Comparison of ENCODE assay signal across 24 mouse cellular contexts in the genomic region with DNA sequence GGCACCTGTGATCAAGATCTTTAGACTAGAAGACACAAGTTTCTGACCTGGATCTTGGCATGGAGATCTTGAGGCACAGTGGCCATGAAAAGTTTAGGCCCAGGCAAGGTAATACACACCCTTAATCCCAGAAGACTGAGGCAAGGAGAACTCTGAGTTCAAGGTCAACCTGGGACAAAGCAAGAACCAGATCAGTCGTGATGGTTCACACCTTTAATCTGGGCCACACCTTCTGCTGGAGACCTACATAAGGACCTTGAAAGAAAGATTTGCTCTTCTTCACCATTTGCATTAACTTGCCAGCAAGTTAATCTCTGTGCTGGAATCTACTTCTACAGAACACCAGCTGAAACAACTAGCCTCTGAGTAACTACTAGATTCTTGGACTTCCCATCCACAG. TPM values are rescaled to one million over a fixed set of nuclear protein-coding genes. Genes with fewer than 3 reads are reported as not detected.
DNase-seq lines count a peak whose midpoint lies in the region; TF ChIP-seq lines count a peak whose summit lies in the region.
"Had no signal": no experiment of that assay in that cellular context is flagged by ENCODE, and none has a peak within 500 bp of the region (broad histone marks: within the 10 kb centered on the region; RNA-seq: fewer than 3 reads in every experiment).

No protein-coding gene starts in this region.

- no peaks in the 10 kb centered on the region for H3K27me3 ChIP-seq in midbrain, embryonic 10.5 days (ENCODE audit: low read depth, poor library complexity, severe bottlenecking)
- H3K27me3 ChIP-seq: embryonic facial prominence, embryonic 12.5 days; embryonic facial prominence, embryonic 15.5 days; forebrain, embryonic 12.5 days; forebrain, embryonic 15.5 days; heart, embryonic 13.5 days had no signal

- H3K4me3 ChIP-seq in lung, adult 2 months (replicated peaks; ENCODE audit: extremely low read depth, low read depth, low read length) = no peak overlapping the region
- H3K4me3 ChIP-seq in ES-E14 (ENCODE audit: insufficient read depth in 1 of 2, low read depth in 1 of 2, low read length in 2 of 2, poor library complexity in 1 of 2, severe bottlenecking in 1 of 2) = no peak overlapping the region
- no peak overlapping the region for H3K4me3 ChIP-seq in bone marrow macrophage, adult 2 months (ENCODE audit: insufficient read depth, low read length)
- no peak overlapping the region for H3K4me3 ChIP-seq in midbrain, embryonic 10.5 days
- H3K4me3 ChIP-seq: embryonic facial prominence, embryonic 12.5 days; embryonic facial prominence, embryonic 15.5 days; erythroblast, embryonic 14.5 days; forebrain, embryonic 12.5 days; forebrain, embryonic 15.5 days; heart, embryonic 13.5 days had no signal

- no peak for TF ChIP-seq POLR2A in lung, adult 2 months (IDR thresholded peaks at IDR 0.05; ENCODE audit: borderline replicate concordance, extremely low read depth, low read depth, low read length)
- TF ChIP-seq POLR2A in bone marrow macrophage, adult 2 months (IDR thresholded peaks at IDR 0.05; ENCODE audit: borderline replicate concordance, low read depth, low read length) = no peak

- peaks cover 5% of the 10 kb centered on the region for H3K9me3 ChIP-seq in ES-E14 (ENCODE audit: control insufficient read depth, insufficient read depth, low read depth, low read length)
- H3K9me3 ChIP-seq in midbrain, embryonic 10.5 days (replicated peaks) = no peaks in the 10 kb centered on the region
- H3K9me3 ChIP-seq: embryonic facial prominence, embryonic 12.5 days; embryonic facial prominence, embryonic 15.5 days; forebrain, embryonic 12.5 days; forebrain, embryonic 15.5 days; heart, embryonic 13.5 days had no signal

- peak overlapping the region; percentile 93; the same call in 1 of the 2 replicates for H3K27ac ChIP-seq in ES-E14 (ENCODE audit: insufficient read depth, low read depth, low read length, poor library complexity, severe bottlenecking)
- peak overlapping the region; percentile 87 for H3K27ac ChIP-seq in bone marrow macrophage, adult 2 months (ENCODE audit: insufficient read depth, low read depth, low read length)
- no peak overlapping the region for H3K27ac ChIP-seq in midbrain, embryonic 10.5 days (replicated peaks)
- H3K27ac ChIP-seq: embryonic facial prominence, embryonic 12.5 days; embryonic facial prominence, embryonic 15.5 days; forebrain, embryonic 12.5 days; forebrain, embryonic 15.5 days; heart, embryonic 13.5 days; hindbrain, embryonic 14.5 days; hindbrain, postnatal 0 days had no signal

- in situ Hi-C loops in ES-E14 (cut with MboI; ENCODE audit: low sequenced_read_pairs in 2 of 2, unreplicated experiment in 2 of 2) = no loop called here

- TF ChIP-seq CTCF in lung, adult 2 months (IDR thresholded peaks at IDR 0.05; ENCODE audit: insufficient read depth, low read length) = no peak
- no peak for TF ChIP-seq CTCF in bone marrow macrophage, adult 2 months (IDR thresholded peaks at IDR 0.05; ENCODE audit: low read depth, low read length)

- DNase-seq in lung, adult 2 months = peak; percentile 1
- no peak for DNase-seq in lung, adult 18-20 months
- no peak for DNase-seq in ES-E14 (ENCODE audit: low read depth, low spot score)
- no peak for DNase-seq in midbrain, embryonic 10.5 days (ENCODE audit: low spot score)
- DNase-seq in urinary bladder, postnatal 36 days (ENCODE audit: low spot score in 2 of 2) = no peak
- no peak for DNase-seq in kidney, postnatal 25 days
- DNase-seq: adrenal gland, postnatal 10 days; adrenal gland, postnatal 36 days; cerebellum, adult 11 months; cerebellum, adult 2 months; cerebellum, adult 9-11 months; cerebellum, postnatal 25 days; gastrocnemius, postnatal 10 days; gastrocnemius, postnatal 36 days; heart, postnatal 4 days had no signal

- peaks cover 2% of the 10 kb centered on the region; the same call in 1 of the 2 replicates for H3K4me1 ChIP-seq in lung, adult 2 months (ENCODE audit: control insufficient read depth, insufficient read depth, low read length)
- no peaks in the 10 kb centered on the region for H3K4me1 ChIP-seq in ES-E14 (ENCODE audit: control insufficient read depth in 2 of 2, insufficient read depth in 2 of 2, low read length in 2 of 2, poor library complexity in 1 of 2)
- peaks cover 22% of the 10 kb centered on the region for H3K4me1 ChIP-seq in bone marrow macrophage, adult 2 months (ENCODE audit: control insufficient read depth, insufficient read depth, low read length)
- peaks cover 4% of the 10 kb centered on the region; the same call in 1 of the 2 replicates for H3K4me1 ChIP-seq in midbrain, embryonic 10.5 days
- H3K4me1 ChIP-seq: embryonic facial prominence, embryonic 12.5 days; embryonic facial prominence, embryonic 15.5 days; forebrain, embryonic 12.5 days; forebrain, embryonic 15.5 days; heart, embryonic 13.5 days had no signal

- H3K36me3 ChIP-seq in ES-E14 (ENCODE audit: control insufficient read depth, insufficient read depth, low read length, poor library complexity, severe bottlenecking) = peaks cover 7% of the 10 kb centered on the region
- H3K36me3 ChIP-seq in midbrain, embryonic 10.5 days = peaks cover 7% of the 10 kb centered on the region
- H3K36me3 ChIP-seq: forebrain, embryonic 15.5 days had no signal

- WGBS in lung, adult 2 months = 53% methylated on average over 1 of the region's 1 CpGs
- WGBS in midbrain, embryonic 10.5 days = 67% methylated on average over 1 of the region's 1 CpGs

- no peak overlapping the region for H3K9ac ChIP-seq in ES-E14 (ENCODE audit: insufficient read depth, low read depth, low read length, poor library complexity, severe bottlenecking)
- H3K9ac ChIP-seq: embryonic facial prominence, embryonic 12.5 days; embryonic facial prominence, embryonic 15.5 days; forebrain, embryonic 12.5 days; forebrain, embryonic 15.5 days; heart, embryonic 13.5 days; hindbrain, embryonic 14.5 days had no signal

TF ChIP-seq in ES-E14, 5 proteins besides CTCF, POLR2A, EP300 and RAD21:
- TF ChIP-seq HCFC1 (IDR thresholded peaks at IDR 0.05; ENCODE audit: borderline replicate concordance, insufficient read depth, low read length) = no peak
- TF ChIP-seq ZC3H11A (IDR thresholded peaks at IDR 0.05; ENCODE audit: borderline replicate concordance, low read depth, low read length) = no peak
- TF ChIP-seq ZNF384 (IDR thresholded peaks at IDR 0.05; ENCODE audit: low read depth, low read length) = no peak
- no peak for TF ChIP-seq CHD2 (IDR thresholded peaks at IDR 0.05; ENCODE audit: low read depth, low read length)
- TF ChIP-seq MAFK (IDR thresholded peaks at IDR 0.05; ENCODE audit: insufficient read depth, low read depth, low read length) = no peak

RNA-seq across cellular contexts. Expression of a gene that starts 34.6 kb away (rescaled TPM):
- 5.1 and 8.9 TPM in 2 replicates for polyA plus RNA-seq in lung, adult 2 months (2012; rRNA removed)
- 1.6 and 2.5 TPM in 2 replicates for total RNA-seq in ES-E14 (2012; rRNA removed)
- polyA plus RNA-seq in bone marrow macrophage, adult 2 months (2012; ENCODE audit: insufficient read depth, insufficient read length, missing spikeins) = 97.4 and 98.2 TPM in 2 replicates
- 10.0 TPM in 2 replicates for polyA plus RNA-seq in midbrain, embryonic 10.5 days (2016; fragmentation: Nextera tagmentation; extraction: Ambion mirVana)

RNA-seq across cellular contexts. Expression of a gene that starts 49.3 kb away (rescaled TPM):
- polyA plus RNA-seq in lung, adult 2 months (2012; rRNA removed) = 49.3 and 63.2 TPM in 2 replicates
- 12.9 and 16.4 TPM in 2 replicates for total RNA-seq in ES-E14 (2012; rRNA removed)
- 95.8 and 102 TPM in 2 replicates for polyA plus RNA-seq in bone marrow macrophage, adult 2 months (2012; ENCODE audit: insufficient read depth, insufficient read length, missing spikeins)
- polyA plus RNA-seq in midbrain, embryonic 10.5 days (2016; fragmentation: Nextera tagmentation; extraction: Ambion mirVana) = 24.5 and 28.7 TPM in 2 replicates
